8 mouse cellular contexts compared by ENCODE assay signal in genomic region chr11:67921091-67921826, GRCm38 (mm10). TPM values are rescaled to one million over a fixed set of nuclear protein-coding genes. Genes with fewer than 3 reads are reported as not detected.
DNase-seq lines count a peak whose midpoint lies in the region; ATAC-seq and TF ChIP-seq lines count a peak whose summit lies in the region.

No protein-coding gene starts in this region.

- intact Hi-C loops in left cerebral cortex, postnatal 36 days (cut with DNase I), result no loop called here

- peak; percentile 61 for DNase-seq in adrenal gland, postnatal 14 days
- peak; percentile 33 for DNase-seq in forelimb bud, embryonic 11.5 days (ENCODE audit: low read depth, low spot score)
- peak; percentile 70 for DNase-seq in hindbrain, embryonic 11.5 days (ENCODE audit: low spot score)
- DNase-seq in left cerebral cortex, postnatal 36 days (ENCODE audit: low spot score in 2 of 2), result peak; percentile 33 to 36
- DNase-seq in c-Kit-positive CD71-positive TER-119-positive erythroid progenitor cells, embryonic 14.5 days (ENCODE audit: low spot score), result no peak

- H3K9ac ChIP-seq in ES-Bruce4 (ENCODE audit: low read depth, poor library complexity, severe bottlenecking), result peak overlapping the region; percentile 88
- peak overlapping the region; percentile 61 for H3K9ac ChIP-seq in hindbrain, embryonic 11.5 days (ENCODE audit: low read depth, low read length)
- peak overlapping the region; percentile 72 for H3K9ac ChIP-seq in stomach, embryonic 15.5 days

- no peaks in the 10 kb centered on the region for H3K9me3 ChIP-seq in ES-Bruce4 (replicated peaks; ENCODE audit: control insufficient read depth, insufficient read depth, low read length, poor library complexity, severe bottlenecking)
- H3K9me3 ChIP-seq in hindbrain, embryonic 11.5 days (ENCODE audit: control insufficient read depth, low read length), result no peaks in the 10 kb centered on the region
- H3K9me3 ChIP-seq in stomach, embryonic 15.5 days, result no peaks in the 10 kb centered on the region

- peak; percentile 33; the same call in 1 of the 2 replicates for ATAC-seq in hindbrain, embryonic 11.5 days (ENCODE audit: low FRiP score)
- ATAC-seq in megakaryocyte-erythroid progenitor cell, adult 5-6 weeks (replicated peaks; ENCODE audit: low FRiP score, low TSS enrichment, poor library complexity, severe bottlenecking), result 0 out of 2 replicates have a peak, but pooled peaks have one; percentile 24
- peak; percentile 49; the same call in 1 of the 2 replicates for ATAC-seq in stomach, embryonic 15.5 days (ENCODE audit: insufficient read depth, low FRiP score, low read depth)

- H3K4me3 ChIP-seq in ES-Bruce4 (ENCODE audit: low read depth, low read length), result peak overlapping the region; percentile 83
- H3K4me3 ChIP-seq in hindbrain, embryonic 11.5 days (ENCODE audit: low read depth, low read length), result peak overlapping the region; percentile 78
- H3K4me3 ChIP-seq in stomach, embryonic 15.5 days (replicated peaks), result peak overlapping the region; percentile 75

- H3K36me3 ChIP-seq in ES-Bruce4 (ENCODE audit: control insufficient read depth, insufficient read depth, low read length, poor library complexity, severe bottlenecking), result no peaks in the 10 kb centered on the region
- H3K36me3 ChIP-seq in hindbrain, embryonic 11.5 days (ENCODE audit: control insufficient read depth, insufficient read depth, low read length), result no peaks in the 10 kb centered on the region
- no peaks in the 10 kb centered on the region for H3K36me3 ChIP-seq in stomach, embryonic 15.5 days

- H3K27me3 ChIP-seq in ES-Bruce4 (ENCODE audit: control insufficient read depth, insufficient read depth, low read length, poor library complexity, severe bottlenecking), result no peaks in the 10 kb centered on the region
- peaks cover 19% of the 10 kb centered on the region for H3K27me3 ChIP-seq in hindbrain, embryonic 11.5 days (ENCODE audit: control insufficient read depth, insufficient read depth, low read length)
- H3K27me3 ChIP-seq in stomach, embryonic 15.5 days (replicated peaks), result peaks cover 5% of the 10 kb centered on the region; the same call in 1 of the 2 replicates

- 2% methylated on average over 47 of the region's 47 CpGs for WGBS in hindbrain, embryonic 11.5 days
- WGBS in stomach, embryonic 15.5 days, result 3% methylated on average over 43 of the region's 47 CpGs

- peak overlapping the region; percentile 100 for H3K4me2 ChIP-seq in hindbrain, embryonic 11.5 days (replicated peaks; ENCODE audit: low read depth, low read length)
- peak overlapping the region; percentile 99 for H3K4me2 ChIP-seq in stomach, embryonic 15.5 days

- no peaks in the 10 kb centered on the region for H3K4me1 ChIP-seq in ES-Bruce4 (ENCODE audit: control insufficient read depth, insufficient read depth, low read length)
- H3K4me1 ChIP-seq in hindbrain, embryonic 11.5 days (replicated peaks; ENCODE audit: control insufficient read depth, insufficient read depth, low read length), result no peaks in the 10 kb centered on the region
- H3K4me1 ChIP-seq in stomach, embryonic 15.5 days, result 0 out of 2 replicates have a peak, but pooled peaks cover 2% of the 10 kb centered on the region

- TF ChIP-seq POLR2A in ES-Bruce4 (IDR thresholded peaks at IDR 0.05; ENCODE audit: insufficient read depth, low read length), result no peak

- no peak for TF ChIP-seq EP300 in ES-Bruce4 (IDR thresholded peaks at IDR 0.05; ENCODE audit: insufficient read depth, low read depth, low read length)

- H3K27ac ChIP-seq in ES-Bruce4 (ENCODE audit: insufficient read depth, low read length), result no peak overlapping the region
- H3K27ac ChIP-seq in hindbrain, embryonic 11.5 days (ENCODE audit: low read depth, low read length), result no peak overlapping the region
- H3K27ac ChIP-seq in stomach, embryonic 15.5 days, result peak overlapping the region; percentile 94

- no peak for TF ChIP-seq CTCF in ES-Bruce4 (IDR thresholded peaks at IDR 0.05; ENCODE audit: low read depth, low read length)

RNA-seq across cellular contexts. Expression of gene Usp43, which starts 0.7 kb away (rescaled TPM):
- polyA plus RNA-seq in ES-Bruce4 (2011; ENCODE audit: insufficient read depth, insufficient read length, low read depth, missing spikeins), result 6.7 and 10.8 TPM in 2 replicates
- 2.0 and 2.1 TPM in 2 replicates for total RNA-seq in adrenal gland, postnatal 14 days (2021)
- polyA plus RNA-seq in hindbrain, embryonic 11.5 days (2014; fragmentation: Nextera tagmentation; extraction: Ambion mirVana), result 0.98 and 0.99 TPM in 2 replicates
- total RNA-seq in left cerebral cortex, postnatal 36 days (2021), result 1 to 10 TPM; 3.6 to 6.0 TPM
- total RNA-seq in megakaryocyte-erythroid progenitor cell, adult 5-6 weeks (2014; fragmentation: Nextera tagmentation), result not detected in 2 replicates
- not detected in 2 replicates for total RNA-seq in megakaryocyte-erythroid progenitor cell, adult 5-6 weeks (2017)
- polyA plus RNA-seq in stomach, embryonic 15.5 days (2015; fragmentation: Nextera tagmentation; extraction: Ambion mirVana), result 3.7 and 4.8 TPM in 2 replicates

RNA-seq across cellular contexts. Expression of gene Cfap52, which starts 44.2 kb away (rescaled TPM):
- 0.66 TPM in 1 of 2 replicates, not detected in the other for polyA plus RNA-seq in ES-Bruce4 (2011; ENCODE audit: insufficient read depth, insufficient read length, low read depth, missing spikeins)
- not detected in 2 replicates for total RNA-seq in adrenal gland, postnatal 14 days (2021)
- polyA plus RNA-seq in hindbrain, embryonic 11.5 days (2014; fragmentation: Nextera tagmentation; extraction: Ambion mirVana), result 5.1 and 5.7 TPM in 2 replicates
- total RNA-seq in left cerebral cortex, postnatal 36 days (2021), result 10 to 100 TPM in 1 of 2 experiments, 1 to 10 TPM in 1; 6.5 to 12.8 TPM
- not detected in 2 replicates for total RNA-seq in megakaryocyte-erythroid progenitor cell, adult 5-6 weeks (2014; fragmentation: Nextera tagmentation)
- not detected in 2 replicates for total RNA-seq in megakaryocyte-erythroid progenitor cell, adult 5-6 weeks (2017)
- polyA plus RNA-seq in stomach, embryonic 15.5 days (2015; fragmentation: Nextera tagmentation; extraction: Ambion mirVana), result 0.86 and 1.5 TPM in 2 replicates

RNA-seq across cellular contexts. Expression of gene Stx8, which starts 44.7 kb away (rescaled TPM):
- 35.8 and 37.7 TPM in 2 replicates for polyA plus RNA-seq in ES-Bruce4 (2011; ENCODE audit: insufficient read depth, insufficient read length, low read depth, missing spikeins)
- total RNA-seq in adrenal gland, postnatal 14 days (2021), result 28.5 and 35.5 TPM in 2 replicates
- polyA plus RNA-seq in hindbrain, embryonic 11.5 days (2014; fragmentation: Nextera tagmentation; extraction: Ambion mirVana), result 63.0 and 65.6 TPM in 2 replicates
- total RNA-seq in left cerebral cortex, postnatal 36 days (2021), result 10 to 100 TPM; 36.7 to 42.5 TPM
- 7.6 and 22.8 TPM in 2 replicates for total RNA-seq in megakaryocyte-erythroid progenitor cell, adult 5-6 weeks (2014; fragmentation: Nextera tagmentation)
- total RNA-seq in megakaryocyte-erythroid progenitor cell, adult 5-6 weeks (2017), result 29.6 and 34.6 TPM in 2 replicates
- polyA plus RNA-seq in stomach, embryonic 15.5 days (2015; fragmentation: Nextera tagmentation; extraction: Ambion mirVana), result 55.9 and 59.4 TPM in 2 replicates
